Mouse (Mus musculus) mouse trophoblast stem cell (cell line): ENCODE results near the gene Lgmn.

Experiments
- in situ Hi-C, 2 experiments: fragments of 300-500 bp; cut with MseI, MboI; formaldehyde crosslinking; loops; 2 replicates in 1 of 2; 3 replicates in 1 of 2; pipeline ENCODE4 v1.15.1; 2025

Gene Lgmn

DNA sequence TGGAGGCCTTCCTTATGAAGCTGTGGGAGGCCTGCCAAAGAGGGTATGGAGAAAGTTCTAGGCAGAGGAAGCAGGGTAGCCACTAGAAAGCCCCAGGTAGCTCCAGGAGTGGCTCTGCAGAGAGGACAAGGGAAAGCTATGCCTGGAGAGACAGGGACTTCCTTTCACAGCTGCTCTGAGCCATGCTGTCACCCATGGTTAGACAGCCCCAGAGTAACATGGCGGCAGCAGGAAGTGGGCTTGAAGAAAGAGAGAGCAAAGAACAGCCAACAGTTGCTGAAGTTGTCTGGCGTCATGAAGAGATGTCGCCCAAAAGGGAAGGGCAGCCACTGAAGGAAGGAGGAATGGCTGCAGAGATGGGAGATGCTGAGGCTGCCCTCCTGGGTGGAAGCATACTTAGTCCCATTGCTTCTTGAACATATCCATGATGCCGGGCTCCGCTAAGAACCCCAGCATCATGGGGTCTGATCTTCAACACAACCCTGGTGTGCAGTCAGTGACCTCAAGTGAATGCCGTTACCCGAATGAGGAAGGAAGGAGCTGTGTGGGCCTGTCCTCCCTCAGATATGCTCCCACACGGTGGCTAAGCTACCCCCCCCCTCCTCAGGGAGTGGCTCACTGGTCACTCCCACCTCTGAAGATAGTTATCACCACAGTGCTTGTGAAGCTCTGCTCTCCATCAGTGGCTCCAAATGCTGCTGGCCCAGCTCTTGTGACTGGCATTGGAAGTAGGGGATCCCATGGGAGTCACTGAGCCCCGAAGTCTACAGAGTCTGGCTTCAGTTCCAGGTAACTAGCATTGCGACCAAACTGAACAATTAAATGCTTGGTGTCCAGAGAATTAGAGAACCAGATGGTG, 85.3 kb downstream of the Lgmn start:
- in situ Hi-C loops, result loop anchor here in 1 of 2 experiments (25.0 kb wide), 1 partner anchor 342 kb away; no protein-coding TSS in a partner anchor

DNA sequence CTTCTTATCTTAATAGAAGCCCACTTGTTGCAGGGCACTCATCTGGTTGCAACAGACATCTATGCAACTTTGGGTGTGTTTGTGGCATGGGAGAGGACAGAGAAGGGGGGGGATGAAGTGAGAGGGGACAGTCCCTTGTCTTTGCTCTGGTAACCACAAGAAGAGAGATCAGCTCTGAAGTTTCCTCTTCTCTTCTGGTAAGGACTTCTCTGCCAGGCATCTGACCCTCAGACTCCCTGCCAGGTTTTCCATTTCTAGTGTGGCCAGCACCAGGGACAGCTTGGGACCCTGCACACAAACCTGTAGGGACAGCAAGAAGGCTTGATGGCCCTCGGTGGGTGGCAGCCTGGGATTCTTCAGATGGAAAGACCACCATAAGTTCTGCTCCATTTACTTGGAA, 88.6 kb downstream of the Lgmn start:
- in situ Hi-C loops, result loop anchor here in 1 of 2 experiments (25.0 kb wide), 1 partner anchor 339 kb away; no protein-coding TSS in a partner anchor

DNA sequence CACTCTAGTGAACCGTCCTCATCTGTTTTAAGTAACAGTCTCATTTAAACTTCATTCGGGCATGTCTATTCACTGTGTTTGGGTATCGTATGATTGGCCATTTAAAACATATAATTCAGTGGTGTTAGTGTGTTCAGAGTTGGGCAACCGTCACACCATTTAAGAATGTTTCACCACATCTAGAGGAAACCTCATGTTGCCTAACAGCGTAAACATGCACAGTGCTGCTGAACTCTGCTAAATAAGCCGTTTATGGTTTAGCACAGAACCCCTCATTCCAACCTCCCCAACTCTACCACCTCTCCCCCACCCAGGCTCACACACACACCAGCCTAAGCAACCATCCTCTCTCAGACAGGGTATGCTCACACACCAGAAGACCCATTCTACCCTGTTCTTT, 91.2 kb downstream of the Lgmn start:
- in situ Hi-C loops, result loop anchor here in 1 of 2 experiments (10.0 kb wide), 1 partner anchor 164 kb away; no protein-coding TSS in a partner anchor

DNA sequence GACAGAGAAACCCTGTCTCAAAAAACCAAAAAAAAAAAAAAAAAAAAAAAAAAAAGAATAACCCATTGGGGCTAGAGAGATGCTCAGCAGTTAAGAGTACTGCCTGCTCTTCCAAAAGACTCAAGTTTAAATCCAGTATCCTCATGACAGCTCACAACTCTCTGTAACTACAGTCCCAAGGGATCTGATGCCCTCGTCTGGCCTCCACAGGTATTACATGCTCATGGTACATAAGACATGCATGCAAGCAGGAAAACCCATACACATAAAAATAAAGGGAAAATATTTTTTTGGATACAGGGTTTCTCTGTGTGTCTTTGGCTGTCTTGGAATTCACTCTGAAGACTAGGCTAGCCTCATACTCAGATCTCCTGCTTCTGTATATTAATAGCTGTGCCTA, 93.1 kb downstream of the Lgmn start:
- in situ Hi-C loops, result loop anchor here in 1 of 2 experiments (10.0 kb wide), 1 partner anchor 162 kb away; no protein-coding TSS in a partner anchor

DNA sequence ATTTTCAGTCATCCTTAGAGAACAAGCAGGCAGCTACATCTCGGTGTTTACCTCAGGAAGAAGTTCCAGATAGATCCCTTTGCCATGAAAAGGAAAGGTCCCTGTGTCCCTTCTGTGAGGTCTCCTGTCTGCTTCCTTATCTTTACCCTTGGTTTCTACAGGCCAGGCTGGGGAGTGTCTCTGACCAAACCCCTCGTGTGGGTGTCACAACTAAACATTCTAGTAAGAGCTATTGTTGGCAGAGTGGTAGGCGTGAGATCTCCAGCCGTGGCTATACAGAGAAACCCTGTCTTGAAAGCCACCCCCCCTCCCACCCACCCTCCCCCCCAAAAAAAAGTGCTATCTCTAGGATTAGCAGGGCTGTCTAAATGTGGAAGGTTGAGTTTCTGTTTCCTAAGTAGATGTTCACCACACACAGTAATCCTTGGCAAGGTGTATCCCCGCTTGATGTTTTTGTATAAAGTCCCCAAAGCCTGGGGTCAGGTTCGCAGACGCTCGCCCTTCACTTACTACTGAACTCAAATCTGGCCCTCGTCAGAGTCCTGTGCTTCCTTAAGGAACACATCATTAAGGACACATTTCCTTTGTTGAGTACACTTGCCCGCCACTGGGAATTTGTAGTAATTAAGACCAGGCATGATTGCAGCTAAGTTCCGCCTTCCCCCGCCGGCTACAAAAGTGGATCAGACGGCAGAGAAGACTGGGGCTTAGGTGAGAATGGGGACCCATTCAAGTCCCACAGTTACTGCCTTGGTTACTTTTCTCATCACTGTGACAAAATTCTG, 94.4 kb downstream of the Lgmn start:
- in situ Hi-C loops, result loop anchor here in 1 of 2 experiments (10.0 kb wide), 1 partner anchor 160 kb away; no protein-coding TSS in a partner anchor
